Mouse (Mus musculus) heart, adult 10 weeks (tissue): ENCODE data around the gene Dhx33. TPM values are rescaled to one million over a fixed set of nuclear protein-coding genes. Genes with fewer than 3 reads are reported as not detected.

Experiments used
- polyA plus RNA-seq: library from polyadenylated mRNA; stranded (reverse); fragments of 350-450 nt; fragmentation: Illumina TruSeq; extraction: RNeasy Lipid Tissue Mini Kit (QIAGEN cat#74804); gene quantifications from one replicate; pipeline ENCODE4 v1.2.3, GENCODE M21; 2014; ENCODE audit warnings: low read depth, low replicate concordance

Dhx33 gene
- polyA plus RNA-seq, result 8.7 TPM

DNA sequence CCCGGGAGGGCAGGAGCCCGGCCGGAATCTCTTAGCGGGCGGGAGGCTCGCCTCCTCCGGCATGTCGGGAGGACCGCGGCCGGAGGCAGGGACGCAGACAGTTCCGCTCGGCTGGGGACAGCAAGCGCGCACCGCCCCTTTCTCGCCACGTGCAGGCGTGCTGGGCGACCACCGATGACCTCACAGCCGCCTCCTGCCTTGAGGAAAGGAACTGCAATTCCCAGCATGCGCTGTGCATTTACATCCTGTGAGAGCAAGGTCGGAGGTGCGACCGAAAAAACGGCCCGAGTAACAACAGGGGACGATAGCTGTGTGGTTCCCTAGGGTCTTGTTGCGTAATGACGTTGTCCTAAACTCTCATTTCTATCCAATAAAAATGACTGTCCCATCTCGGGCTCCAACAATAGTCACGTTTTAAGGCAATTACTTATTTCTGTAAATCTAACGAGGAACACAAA lies at the start of gene Dhx33:
TSS of gene Dhx33 (minus strand) at position 122 of the 458 bp plus-strand sequence.

DNA sequence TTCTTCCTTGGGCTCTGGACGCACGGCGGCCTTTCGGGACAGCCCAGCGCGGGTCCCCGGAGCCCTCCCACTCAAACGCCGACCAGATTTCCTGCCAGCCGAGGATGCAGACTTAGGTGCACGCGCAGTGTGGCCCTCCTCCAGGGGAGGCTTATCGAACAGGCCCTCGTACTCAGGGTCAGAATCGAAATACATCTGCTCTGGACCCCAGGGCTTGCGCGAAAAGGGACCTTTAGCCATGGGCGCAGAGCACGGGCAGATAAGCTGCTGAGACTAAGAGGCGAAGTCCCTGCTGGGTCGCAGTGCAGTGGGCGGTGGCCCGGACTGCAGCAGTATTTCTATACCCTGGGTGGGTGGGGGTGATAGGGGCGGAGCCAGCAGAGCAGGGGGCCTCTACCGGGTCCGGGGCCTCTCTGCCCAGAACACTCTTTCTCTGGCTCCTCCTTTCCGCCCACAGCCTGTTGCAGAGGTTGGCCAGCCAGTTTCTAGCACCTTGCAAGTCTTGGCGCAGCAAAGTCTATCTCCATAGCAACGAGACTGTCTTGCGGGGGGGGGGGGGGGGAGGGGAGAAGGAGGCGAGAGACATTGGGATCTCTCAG lies 29.0 kb upstream of the Dhx33 start, which contains the start of gene 6330403K07Rik:
TSS of gene 6330403K07Rik (minus strand) at position 351 of the 599 bp plus-strand sequence.

DNA sequence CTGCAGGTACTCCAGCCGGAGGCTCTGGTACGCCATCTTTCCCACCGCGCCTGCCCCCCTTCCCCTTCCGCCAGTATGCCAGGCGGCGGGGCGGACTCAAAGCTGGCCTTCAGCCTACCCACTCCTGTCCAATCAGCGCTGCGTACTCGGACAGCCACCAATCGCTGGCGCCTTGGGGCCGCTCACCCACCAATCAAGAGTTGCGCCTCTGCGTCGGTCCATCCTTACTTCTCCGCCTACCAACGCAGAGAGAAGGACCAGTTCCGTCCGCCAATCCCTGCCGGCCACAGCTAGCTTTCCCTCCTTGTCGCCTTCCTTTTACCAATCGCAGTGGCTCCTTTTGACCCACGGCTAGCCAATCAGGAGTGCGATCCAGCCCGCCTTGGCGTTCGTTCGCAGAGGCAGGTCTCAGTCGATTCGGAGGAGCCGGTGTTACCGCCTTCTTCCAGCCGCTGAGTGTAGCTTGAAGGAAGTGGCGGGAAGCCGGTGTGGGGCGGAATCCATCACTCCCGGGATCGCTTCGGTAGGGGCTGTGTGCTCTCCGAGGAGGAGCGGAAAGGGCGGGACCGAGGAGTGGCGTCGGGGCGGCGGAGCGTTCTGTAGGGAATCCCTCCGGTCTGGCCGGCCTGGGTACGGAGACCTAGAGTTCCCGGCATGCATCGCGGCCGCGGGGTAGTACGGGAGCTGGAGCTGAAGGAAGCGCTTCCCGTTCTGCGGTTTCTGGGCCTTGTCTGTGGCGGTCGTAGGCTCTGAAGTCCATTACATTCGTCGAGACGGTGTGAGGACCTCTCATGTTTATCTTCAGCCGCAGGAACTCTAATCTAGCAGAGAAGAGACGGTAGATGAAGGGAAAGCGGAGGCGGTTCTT lies 15.2 kb upstream of the Dhx33 start, which contains the start of the genes Mis12 and Derl2:
TSS of gene Mis12 (plus strand) at position 411 of the 868 bp plus-strand sequence.
TSS of gene Derl2 (minus strand) at position 641 of the 868 bp plus-strand sequence.

GRCm38 (mm10) chr11:70982557-70983228 lies 21.5 kb downstream of the Dhx33 start, which contains the start of gene C1qbp:
Gene C1qbp, minus strand, starts transcription at chr11:70983026.

DNA sequence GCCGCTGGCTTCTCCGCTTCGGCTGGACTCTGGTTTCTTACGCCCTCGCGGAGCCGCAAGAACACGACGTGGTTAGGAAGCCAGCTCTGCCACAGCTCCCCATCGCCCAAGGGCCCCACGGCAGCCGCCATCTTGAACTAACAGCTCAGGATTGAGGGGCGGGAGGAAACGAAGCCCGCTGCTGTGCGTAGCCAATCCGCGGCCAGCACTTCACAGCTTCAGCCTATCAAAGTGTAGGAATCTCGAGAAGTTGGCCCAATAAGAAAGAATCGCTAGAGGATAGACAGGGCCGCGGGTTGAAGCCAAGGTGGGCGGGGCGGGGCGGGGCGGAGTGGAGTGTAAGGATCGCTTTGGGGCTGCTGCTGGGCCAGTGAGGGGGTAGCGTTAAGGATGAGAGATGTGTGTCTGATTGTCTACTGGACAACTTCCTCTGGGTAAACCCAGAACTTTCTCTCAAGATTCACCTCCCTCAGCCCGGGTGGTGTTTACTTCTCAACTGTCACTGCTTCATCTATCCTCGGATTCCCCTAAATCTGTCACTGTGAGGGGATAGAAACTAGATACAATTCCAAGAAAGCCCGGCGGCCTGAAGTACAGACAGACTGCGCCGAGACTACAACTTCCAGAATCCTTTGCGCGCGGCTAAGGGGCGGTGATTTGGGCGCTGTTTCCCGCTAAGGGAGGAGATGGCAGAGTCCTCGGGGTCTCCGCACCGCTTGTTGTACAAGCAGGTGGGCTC lies 34.2 kb downstream of the Dhx33 start, which contains the start of the genes Nup88 and Rpain:
TSS of gene Nup88 (minus strand) at position 153 of the 739 bp plus-strand sequence.
TSS of gene Rpain (plus strand) at position 393 of the 739 bp plus-strand sequence.

Other genes with a start within 250 kb of the Dhx33 start
- 9.2 TPM for gene Zfp3, start 240.2 kb downstream of the Dhx33 start, polyA plus RNA-seq
- not detected for gene Scimp, start 191.9 kb downstream of the Dhx33 start, polyA plus RNA-seq
- 25.0 TPM for gene Rabep1, start 159.7 kb downstream of the Dhx33 start, polyA plus RNA-seq
- gene Nup88, start 34.5 kb downstream of the Dhx33 start, polyA plus RNA-seq, result 57.8 TPM
- 32.9 TPM for gene Rpain, start 34.2 kb downstream of the Dhx33 start, polyA plus RNA-seq
- 192 TPM for gene C1qbp, start 21.4 kb downstream of the Dhx33 start, polyA plus RNA-seq
- gene Mis12, start 15.2 kb upstream of the Dhx33 start, polyA plus RNA-seq, result 8.8 TPM
- 22.3 TPM for gene Derl2, start 15.4 kb upstream of the Dhx33 start, polyA plus RNA-seq
- gene 6330403K07Rik, start 29.1 kb upstream of the Dhx33 start, polyA plus RNA-seq, result 1.0 TPM
- gene Nlrp1a, start 140.3 kb upstream of the Dhx33 start, polyA plus RNA-seq, result not detected
- gene Nlrp1b, start 226.3 kb upstream of the Dhx33 start, polyA plus RNA-seq, result 0.21 TPM